Mouse (Mus musculus): ENCODE results near the gene Rap2c.

Rap2c gene

DNA sequence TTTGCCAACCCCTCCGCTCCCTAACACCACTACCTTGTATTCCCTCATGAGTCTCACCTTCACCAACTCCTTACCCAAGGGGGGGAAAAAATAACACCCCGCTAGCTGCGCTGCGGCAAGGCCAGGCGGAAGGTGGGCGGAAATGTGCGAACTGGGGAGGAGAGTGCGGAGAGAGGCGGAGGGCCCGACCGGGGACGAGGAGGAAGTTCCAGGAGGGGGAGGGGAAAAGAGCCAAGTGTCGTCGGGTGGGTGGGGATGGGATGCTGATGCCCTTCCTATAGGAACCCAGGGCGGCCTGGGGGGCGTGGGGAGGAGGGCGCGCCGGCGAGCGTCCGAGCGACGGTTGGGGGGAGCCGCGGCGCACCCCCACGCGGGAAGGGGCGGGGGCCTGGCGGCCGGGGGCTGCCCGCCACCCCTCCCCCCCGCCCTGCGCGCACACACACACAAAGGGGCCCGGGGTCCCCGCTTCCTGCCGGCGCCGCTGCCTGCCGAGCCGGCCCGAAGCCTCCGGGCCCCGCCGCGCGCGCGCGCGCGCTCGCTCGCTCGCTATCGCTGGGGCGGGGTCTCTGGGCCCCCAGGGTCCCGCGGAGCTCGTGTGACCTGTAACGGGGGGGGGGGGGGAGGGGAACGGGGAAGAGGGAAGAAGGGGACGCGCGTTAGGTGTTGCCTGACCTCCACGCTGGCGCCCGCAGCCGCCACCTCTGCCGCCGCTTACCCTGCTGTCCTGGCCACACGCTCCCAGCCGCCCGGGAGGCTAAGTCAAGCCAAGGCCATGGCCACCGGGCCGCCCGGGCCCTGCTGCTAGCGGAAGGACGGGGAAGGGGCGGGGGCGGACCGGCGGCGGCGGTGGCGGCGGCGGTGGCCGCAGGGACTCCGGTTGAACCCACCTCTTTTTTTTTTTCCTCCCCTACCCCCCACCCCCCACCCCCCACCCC, at the start of gene Rap2c:
Gene Rap2c (minus strand): TSS at position 168 of the 935 bp plus-strand sequence.
- DNase-seq, result peak; percentile 85

DNA sequence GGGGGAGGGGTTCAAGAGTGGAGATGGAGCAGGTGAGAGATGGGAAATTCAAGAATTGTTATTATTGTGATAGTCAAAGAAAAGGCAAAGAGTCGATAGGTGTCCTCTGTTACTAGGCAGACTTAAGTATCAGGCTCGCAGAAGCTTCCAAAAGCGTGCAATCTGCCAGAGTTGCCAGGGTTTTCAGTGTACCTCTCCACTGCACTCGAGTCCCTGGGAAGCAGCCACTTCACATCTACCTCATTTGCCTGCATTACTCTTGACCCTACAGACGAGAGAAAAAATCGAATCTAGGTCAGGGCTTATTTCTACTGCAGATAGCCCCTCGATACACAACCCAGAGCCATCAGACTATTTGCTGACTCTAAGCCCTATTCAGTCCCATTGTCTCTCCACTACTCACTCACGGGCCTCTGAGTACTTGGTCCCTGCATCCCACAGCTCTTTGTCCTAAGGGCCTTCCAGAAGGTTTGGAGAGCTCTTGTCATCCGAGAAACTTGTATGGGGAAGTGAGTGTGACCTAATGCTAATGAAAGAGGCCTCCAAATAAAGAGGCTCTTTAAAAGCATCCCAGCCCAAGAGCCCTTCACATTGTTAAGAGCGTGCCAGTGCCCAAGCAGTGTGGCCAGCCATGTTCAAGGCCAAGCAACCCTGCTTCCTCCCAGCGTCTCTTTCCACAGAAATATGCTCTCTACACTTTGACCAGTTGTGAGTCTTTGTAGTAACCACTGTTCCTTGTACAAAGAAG, 48.9 kb upstream of the Rap2c start:
- DNase-seq, result no peak

DNA sequence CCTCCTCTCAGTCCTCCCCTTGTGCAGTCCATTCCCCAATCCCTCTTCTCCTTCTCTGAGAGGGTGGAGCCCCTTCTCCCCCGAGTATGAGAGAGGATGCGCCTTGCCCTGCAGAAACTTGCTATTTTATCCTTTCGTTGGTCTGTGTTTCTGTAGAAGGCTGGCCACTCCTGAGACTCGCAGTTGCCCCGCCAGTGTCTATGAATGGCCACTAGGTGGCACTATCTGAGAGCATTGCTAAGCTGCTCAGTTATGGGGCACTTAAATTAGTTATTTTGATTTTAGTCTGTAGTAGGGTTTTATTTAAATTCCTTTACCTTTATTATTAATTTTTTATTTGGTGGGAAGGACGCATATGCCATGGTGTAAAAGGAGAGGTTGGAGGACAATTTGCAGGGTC, 48.0 kb upstream of the Rap2c start:
- DNase-seq, result peak; percentile 54

DNA sequence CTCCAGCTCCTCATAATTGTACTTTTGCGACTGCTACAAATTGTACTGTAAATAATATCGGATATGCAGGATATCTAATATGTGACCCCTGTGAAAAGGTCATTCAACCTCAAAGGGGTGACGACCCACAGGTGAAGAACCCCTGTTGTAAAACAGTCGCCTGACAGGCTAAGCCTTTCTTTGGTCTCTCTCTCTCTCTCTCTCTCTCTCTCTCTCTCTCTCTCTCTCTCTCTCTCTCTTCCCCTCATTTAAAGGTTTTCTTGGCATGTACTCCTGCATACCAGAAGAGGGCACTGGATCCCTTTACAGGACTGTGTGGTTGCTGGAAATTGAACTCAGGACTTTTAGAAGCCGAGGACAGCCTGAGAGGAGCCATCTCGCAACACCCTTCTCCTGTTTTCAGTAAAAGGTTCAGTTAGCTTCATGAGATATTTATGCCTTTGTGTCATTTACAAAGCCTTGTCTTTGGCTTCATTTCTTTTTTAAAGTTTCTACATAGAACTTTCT, 47.4 kb upstream of the Rap2c start:
- no peak for DNase-seq

DNA sequence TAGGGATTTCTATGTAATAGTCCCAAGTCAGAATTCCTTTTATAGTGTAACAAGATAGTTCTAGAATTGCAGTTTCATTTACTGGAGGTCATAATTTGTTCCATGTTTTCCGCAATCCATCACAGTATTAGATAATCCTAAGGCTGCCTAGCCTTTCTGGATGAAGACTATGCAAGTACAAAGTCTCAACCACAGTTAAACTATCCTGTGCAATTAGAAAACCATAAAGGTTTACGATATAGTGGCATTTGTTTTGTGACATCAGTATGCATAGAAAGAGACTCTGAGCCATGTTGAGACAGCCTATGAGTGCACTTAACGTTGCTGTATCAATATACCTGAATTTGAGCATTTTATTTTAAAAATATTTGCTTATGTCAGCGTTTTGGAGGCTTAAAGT, 42.4 kb upstream of the Rap2c start:
- no peak for DNase-seq

DNA sequence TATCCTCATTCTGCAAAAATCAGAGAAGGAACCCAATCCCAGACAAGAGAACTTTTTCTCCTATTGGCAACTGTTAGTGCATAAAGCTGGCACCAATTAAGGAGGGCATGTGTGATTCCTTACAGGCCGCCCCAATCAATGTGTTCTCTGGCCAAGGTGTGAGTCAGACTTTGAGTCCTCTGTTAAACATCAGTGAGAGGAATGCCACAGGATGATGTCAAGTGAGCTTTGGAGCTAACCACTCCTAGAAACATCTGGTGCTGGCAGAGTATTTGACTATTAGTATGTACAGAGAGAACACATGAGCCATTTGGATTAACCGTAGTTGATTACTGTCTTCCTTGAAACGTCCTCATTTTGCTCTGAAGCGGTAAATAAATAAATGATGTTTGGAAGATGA, 40.9 kb upstream of the Rap2c start:
- no peak for DNase-seq

DNA sequence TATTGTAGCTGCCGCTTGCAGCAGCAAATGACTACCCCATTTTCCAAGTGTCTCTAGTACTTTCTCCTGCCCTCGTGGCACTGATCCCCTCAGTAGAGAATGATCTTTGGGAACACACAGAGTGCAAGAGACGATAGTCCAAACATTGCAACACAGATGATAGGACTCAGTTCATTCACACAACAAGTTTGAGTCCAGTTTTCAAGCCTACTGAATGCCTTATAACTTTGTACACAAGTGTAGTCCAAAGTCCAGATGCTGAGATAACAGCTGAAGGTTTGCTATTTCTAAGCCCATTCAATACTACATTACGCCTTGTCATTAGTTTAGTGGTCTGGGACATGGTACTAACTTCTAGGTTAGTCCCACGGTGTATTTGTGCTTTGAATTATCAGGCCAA, 40.5 kb upstream of the Rap2c start:
- no peak for DNase-seq

DNA sequence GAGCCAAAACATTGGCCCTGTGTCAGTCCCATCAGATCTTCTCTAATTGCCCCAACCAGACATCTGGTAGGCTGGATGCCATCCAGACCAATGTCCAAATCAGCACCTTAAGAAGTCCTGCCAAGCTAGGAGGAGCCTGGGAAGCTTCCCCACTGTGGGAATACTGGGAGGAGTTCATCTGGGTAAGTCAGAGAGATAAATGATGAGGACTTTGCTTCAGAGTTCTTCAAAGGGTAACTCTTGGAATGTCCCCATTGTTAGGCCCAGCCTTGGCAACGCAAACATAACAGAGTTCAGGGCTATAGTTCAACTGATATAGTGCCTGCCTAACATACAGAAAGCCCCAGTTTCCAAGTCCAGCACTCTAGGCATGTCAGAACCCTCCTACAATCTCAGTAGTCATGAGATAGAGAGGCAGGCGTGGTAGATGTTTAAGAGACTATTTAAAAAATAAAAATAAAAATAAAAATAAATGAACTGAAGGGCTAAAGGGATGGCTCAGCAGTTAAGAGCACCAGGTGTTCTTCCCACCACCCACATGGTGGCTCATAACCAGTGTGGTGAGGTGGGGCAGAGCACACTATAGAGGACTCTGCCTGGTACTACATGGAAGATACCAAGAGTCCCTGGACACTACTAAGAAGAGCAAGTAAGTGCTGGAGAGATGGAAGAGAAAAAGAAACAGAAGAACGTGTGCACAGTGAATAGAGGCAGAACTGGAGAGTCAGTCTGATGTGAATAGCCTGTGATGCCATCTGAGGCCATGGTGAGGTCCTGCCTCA, 34.1 kb upstream of the Rap2c start:
- no peak for DNase-seq

DNA sequence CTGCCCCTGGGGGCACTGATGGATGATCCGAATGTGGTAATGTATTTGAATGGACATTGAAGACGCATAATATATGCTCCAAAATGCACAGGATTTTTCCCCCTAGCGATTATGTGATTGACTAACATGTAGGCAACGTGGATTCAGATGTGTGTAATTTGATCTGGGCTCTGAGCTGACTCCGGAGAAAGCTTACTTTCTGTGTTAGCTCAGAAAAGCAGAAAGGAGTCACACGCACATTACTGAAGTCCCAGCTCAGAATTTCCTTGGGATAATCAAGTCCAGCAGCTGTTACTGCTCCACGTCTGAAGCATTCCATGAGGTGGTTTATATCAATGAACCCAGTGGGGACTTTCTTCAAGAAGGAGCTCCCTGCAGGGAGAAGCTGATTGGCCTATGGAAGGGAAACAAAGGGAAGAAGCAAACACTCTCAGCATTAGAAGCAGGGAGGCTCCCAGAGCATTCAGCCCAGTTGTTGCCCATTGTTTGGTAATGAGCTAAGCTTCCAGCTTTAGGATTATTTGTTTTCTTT, 17.9 kb upstream of the Rap2c start:
- no peak for DNase-seq

DNA sequence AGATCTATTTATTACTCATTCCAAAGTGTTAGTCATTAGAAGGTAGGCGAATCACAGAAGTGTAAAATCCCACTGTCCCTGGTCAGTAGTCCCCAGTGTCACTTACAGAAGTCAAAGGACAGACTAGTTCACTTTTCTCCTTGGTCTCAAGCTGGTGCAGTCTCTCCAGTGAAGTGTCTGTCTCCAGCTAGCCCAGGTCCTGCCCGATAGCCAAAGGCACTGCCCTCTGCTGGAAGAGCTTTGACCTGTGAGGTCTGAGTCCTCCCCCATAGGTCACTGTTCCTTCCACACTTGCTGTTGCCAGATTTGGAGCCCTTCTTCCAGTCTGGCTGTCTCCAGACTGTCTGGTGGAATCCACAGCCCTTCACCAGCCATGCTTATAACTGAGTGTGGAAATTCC, 2.1 kb upstream of the Rap2c start:
- DNase-seq, result peak; percentile 27

DNA sequence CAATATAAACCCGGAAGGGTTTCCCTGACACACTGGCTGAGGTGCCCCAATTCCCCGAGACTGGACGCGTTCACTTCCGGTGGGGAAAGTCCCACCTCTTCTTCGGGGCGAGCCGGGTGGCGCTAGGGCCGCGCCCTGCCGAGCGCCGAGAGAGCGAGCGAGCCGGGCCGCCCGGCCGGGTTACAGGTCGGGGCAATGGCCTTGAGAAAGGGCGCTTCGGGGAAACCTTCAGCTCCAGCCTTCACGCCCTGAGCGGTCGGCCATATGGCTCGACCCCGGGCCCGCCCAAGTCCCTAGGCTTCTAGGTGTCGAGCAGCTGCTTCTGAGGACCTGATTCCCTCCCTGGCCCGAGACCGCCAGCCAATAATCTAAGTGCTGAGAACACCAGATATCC, 965 bp upstream of the Rap2c start:
- peak; percentile 74 for DNase-seq

DNA sequence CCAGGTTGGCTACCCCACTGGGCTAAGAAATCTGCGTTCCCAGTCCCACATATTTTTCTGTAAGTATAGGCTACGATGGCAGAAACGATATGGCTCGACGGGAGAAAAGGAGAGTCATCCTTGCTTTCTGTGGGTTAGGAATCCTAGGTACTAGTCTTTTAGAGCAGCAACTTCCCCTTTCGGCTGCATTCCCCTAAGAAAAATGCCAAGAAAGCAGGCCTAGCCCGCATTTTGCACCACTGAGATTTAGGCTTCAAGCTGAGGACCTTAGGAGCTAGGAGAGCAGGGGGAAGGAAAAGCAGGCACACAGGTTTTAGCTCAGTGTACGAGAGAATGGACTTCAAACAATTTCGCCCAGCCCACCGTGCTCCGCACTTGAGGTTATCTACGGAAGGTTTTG, 892 bp downstream of the Rap2c start:
- peak; percentile 10 for DNase-seq

DNA sequence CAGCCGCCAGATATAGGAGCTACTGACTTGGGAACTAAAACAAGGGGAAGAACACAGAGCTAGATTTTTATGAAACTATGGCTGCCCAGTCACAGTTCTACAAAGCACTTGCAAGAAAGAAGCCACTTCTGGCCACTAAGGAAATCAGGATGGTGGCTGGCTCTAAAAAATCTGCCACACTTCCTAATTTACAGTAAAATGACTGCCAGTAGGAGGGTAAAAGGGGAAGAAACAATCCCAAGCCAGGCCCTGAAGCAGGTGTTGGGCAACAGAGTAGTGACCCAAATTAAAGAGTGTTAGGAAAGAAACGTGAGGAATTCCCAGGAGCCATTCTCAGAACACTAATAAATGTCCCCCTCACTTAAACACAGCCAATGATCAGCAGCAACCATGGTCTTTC, 5.5 kb downstream of the Rap2c start:
- DNase-seq, result no peak

DNA sequence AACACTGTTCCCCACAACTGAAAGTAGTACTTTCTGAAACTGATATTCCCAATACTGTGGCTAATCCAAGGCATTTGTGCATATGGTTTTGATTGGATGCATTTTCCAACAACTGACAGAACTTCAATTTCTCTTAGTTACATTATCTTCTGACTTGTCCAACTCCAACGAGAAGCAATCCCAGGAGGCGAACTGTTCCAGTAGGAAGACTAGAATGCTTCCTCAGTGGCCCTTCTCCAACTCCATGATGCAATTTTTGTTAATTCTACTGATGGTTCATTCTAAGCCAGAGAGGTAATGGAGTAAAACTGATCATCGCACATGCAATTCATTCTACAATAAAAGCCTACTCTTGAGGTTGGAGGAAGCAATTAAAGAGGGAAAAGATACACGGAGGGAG, 7.5 kb downstream of the Rap2c start:
- no peak for DNase-seq

DNA sequence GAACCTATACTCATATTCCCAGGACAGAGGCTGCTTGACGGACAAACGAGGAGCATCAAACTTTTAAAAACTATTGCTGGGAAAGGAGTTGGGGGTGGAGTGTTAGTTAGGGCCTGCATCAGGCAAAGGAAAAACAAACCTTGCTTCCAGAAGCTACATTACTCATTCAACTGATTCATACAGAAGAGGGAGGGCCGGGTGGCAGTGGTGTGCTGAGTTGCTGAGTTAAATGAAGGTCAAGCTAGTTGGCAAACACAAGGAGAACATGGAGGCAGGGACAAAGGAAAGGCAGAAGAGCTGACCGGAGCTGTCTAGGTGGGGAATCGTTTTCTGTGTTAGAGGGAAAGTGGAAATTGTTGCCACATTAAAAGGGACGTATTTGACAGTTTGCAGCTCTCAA, 17.0 kb downstream of the Rap2c start:
- no peak for DNase-seq

DNA sequence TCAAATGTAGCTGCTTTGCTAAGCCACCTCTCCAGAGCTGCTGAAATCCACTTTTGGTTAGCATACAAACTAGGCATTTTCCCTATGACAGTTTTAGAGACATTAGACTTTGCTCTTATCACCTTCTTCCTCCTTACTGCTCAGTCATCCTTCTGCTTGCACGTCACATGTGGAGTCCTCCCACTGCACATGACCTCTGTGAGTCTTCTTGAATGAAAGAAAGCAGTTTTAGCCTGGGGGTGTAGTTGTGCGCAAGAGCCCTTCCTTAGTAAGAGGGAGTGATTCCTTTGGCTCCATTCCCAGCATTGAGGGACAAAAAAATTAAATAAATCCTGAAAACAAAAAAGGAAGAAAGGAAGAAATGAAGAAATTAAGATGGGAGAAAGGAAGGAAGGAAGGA, 22.5 kb downstream of the Rap2c start:
- no peak for DNase-seq

DNA sequence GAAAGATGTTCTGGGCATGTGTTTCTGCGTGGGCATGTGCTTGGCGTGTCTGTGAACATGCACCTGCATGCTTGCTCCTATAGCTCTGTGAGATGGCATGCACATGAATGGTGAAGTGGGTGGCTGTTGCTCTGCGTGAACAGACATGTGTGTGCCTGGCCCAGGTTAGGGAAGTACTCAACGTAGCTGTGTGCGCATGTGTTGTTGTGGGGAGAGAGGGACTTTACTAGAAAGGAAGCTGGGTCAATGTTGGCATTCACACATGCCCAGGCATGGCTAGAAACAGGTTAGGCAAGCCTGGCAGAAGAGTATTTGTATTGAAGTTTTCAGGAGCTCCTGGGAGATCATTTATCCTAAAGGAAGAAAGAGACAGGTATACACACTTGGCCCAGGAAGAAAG, 26.5 kb downstream of the Rap2c start:
- no peak for DNase-seq

DNA sequence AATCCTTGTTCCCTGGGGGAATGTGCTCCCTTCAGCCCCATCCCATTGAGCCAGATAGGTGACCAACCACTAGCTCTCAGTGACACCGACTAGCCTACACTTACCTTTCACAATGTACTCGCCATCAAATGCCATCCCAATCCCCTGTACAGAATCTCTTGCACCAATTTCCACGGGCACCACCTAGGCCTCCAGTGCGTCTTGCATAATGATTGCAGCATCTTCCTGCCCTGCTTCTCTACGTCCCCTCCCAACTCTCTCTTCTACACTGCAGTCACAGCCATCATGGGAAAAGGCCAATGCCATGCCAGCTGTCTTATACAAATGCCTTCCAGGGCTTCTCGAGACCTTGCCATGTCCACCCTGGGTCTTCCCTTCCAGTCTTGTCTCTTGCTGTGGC, 27.9 kb downstream of the Rap2c start:
- DNase-seq, result no peak

DNA sequence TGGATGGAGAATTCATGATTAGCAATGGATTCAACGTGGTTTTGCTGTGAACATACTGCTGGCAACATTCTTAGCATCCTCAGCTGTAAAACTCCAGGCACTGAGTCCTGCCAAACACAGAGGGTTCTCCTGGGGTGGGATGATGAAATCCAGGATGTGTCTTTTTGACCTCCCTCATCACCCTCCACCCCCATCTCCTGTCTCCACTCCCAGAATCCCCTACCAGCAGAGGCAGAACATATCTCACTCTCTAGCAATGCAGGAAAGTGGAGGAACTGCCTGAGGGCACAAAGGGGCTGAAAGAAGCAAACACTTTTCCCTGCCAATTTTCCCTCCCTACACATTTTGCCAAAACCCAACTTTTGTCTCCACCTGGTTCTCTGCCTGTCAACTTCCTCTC, 29.2 kb downstream of the Rap2c start:
- DNase-seq, result no peak

DNA sequence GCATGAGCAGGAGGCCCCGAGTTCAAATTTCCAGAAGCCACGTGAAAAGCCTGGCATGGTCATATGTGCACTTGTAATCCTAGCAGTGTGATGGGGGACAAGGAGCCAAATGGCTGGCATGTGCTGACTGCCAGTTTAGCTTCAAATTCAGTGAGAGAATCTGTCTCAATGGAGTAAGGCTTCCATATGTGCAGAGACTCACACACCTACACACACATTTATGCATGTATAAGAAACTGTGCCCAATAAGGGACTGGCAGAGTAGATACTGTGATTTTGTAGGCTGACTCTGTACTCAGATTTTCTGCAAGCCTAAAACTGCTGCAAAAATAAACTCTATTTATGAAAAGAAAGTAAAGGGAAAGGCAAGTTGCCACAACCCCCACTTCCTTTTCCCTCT, 39.4 kb downstream of the Rap2c start:
- no peak for DNase-seq

DNA sequence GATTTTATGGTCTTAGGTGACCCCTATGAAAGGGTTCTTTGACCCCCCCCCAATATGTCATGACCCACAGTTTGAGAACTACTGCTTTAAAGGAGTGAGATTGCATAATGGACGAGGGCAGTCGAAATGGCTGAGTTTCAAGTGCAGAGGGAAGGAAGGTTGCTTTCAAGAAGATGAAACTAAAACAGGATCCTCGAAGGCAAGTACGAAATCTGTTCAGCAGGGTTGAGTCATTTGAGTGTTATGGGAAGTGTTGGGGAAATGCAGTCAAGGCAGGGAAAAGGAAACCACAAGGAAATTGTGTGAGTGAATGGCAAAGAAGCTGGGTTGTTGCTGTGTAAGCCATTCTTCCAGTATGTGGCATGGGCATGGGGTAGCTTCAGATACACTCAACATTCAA, 45.7 kb downstream of the Rap2c start:
- no peak for DNase-seq

DNA sequence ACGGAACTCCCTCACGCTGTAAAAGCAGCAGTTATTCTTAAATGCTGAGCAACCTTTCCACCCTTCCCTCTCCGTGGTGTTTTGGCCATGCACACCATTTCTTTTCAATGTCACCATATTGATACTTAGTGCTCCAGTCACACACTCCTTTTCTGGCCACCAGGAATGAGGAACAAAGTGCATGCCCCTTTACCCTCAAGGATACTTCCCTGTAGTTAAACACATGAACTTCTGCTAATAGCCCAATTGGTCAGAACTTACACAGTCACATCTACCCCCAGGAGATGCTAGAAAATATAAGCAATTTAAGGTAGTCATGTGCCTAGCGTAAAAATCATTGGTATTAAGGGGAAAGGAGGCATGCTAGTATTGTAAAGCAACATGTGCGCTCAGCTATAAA, 47.9 kb downstream of the Rap2c start:
- DNase-seq, result no peak

Data from thymus, postnatal 14 days (tissue).